Mouse (Mus musculus) embryonic stem cell, embryonic (primary cell): ENCODE data around the gene Pth2r.

Experiments
- CTCF ChIA-PET, 4 experiments: fragments of 300-600 bp in 2 of 4; fragments of 350-600 bp in 2 of 4; sonication (Branson Sonifier 250); formaldehyde crosslinking; loops; one replicate each; lab custom pipeline; 2022; ENCODE audit warnings: inconsistent platforms in 2 of 4; lab: Charles Lee
- POLR2A ChIA-PET, 4 experiments: fragments of 300-600 bp in 2 of 4; fragments of 350-600 bp in 2 of 4; sonication (Branson Sonifier 250); formaldehyde crosslinking; loops; one replicate each; lab custom pipeline; 2022; ENCODE audit warnings: antibody characterized with exemption in 4 of 4, inconsistent platforms in 1 of 4; lab: Charles Lee

Pth2r gene

GRCm38 (mm10) chr1:65281756-65282155 lies at the start of gene Pth2r:
TSS of gene Pth2r (plus strand) at chr1:65282056.
- ChIA-PET POLR2A (interaction anchor here in 3 of 4 experiments (0.6 to 1.6 kb wide), 4 partner anchors 10 to 1963 kb away, joined by 3 to 4 read pairs (median 3); no protein-coding TSS in a partner anchor), CTCF (no interaction called here)

- ChIA-PET CTCF (no interaction called here), POLR2A (no interaction called here)
These were observed 44.1 kb upstream of the Pth2r start for GRCm38 (mm10) chr1:65237712-65238111.

- ChIA-PET POLR2A (interaction anchor here in 2 of 4 experiments (1.1 to 1.2 kb wide), 2 partner anchors 12 to 39 kb away, joined by 3 read pairs; no protein-coding TSS in a partner anchor), CTCF (no interaction called here)
These were observed 36.2 kb upstream of the Pth2r start for GRCm38 (mm10) chr1:65245637-65246036.

GRCm38 (mm10) chr1:65280461-65280860 lies 1.4 kb upstream of the Pth2r start:
- ChIA-PET CTCF (no interaction called here), POLR2A (interaction anchor here in 2 of 4 experiments (1.1 to 1.6 kb wide), 3 partner anchors 9 to 102 kb away, joined by 3 to 4 read pairs (median 3); no protein-coding TSS in a partner anchor)

- CTCF ChIA-PET, result no interaction called here
These were observed 910 bp downstream of the Pth2r start for GRCm38 (mm10) chr1:65282766-65283165.

GRCm38 (mm10) chr1:65308476-65308875 lies 26.6 kb downstream of the Pth2r start:
- POLR2A ChIA-PET, result interaction anchor here in 1 of 4 experiments (1.0 kb wide), 1 partner anchor 11 kb away, joined by 3 read pairs; no protein-coding TSS in a partner anchor
- CTCF ChIA-PET, result interaction anchor here in 1 of 4 experiments (0.6 kb wide), 1 partner anchor 896 kb away, joined by 5 read pairs; no protein-coding TSS in a partner anchor

More at GRCm38 (mm10) chr1:65282766-65283165, 910 bp downstream of the Pth2r start:
- POLR2A ChIA-PET, result interaction anchor here in 1 of 4 experiments (1.1 kb wide), 1 partner anchor 11 kb away, joined by 3 read pairs; no protein-coding TSS in a partner anchor

GRCm38 (mm10) chr1:65311214-65311933 lies 29.5 kb downstream of the Pth2r start:
- ChIA-PET POLR2A (interaction anchor here in 2 of 4 experiments (0.6 to 1.0 kb wide), 2 partner anchors 621 to 639 kb away, joined by 3 read pairs; partner anchors contain the start of gene Ccnyl1 (in 1 of the 2)), CTCF (interaction anchor here (0.6 to 1.5 kb wide), 5 partner anchors 9 to 1630 kb away, joined by 3 to 5 read pairs (median 3); no protein-coding TSS in a partner anchor)

- ChIA-PET POLR2A (no interaction called here), CTCF (interaction anchor here in 2 of 4 experiments (0.6 to 0.8 kb wide), 2 partner anchors 135 to 1629 kb away, joined by 3 to 9 read pairs; no protein-coding TSS in a partner anchor)
These were observed 30.3 kb downstream of the Pth2r start for GRCm38 (mm10) chr1:65312118-65312517.

GRCm38 (mm10) chr1:65312896-65313295 lies 31.0 kb downstream of the Pth2r start:
- ChIA-PET POLR2A (no interaction called here), CTCF (interaction anchor here in 1 of 4 experiments (0.6 kb wide), 1 partner anchor 136 kb away, joined by 9 read pairs; no protein-coding TSS in a partner anchor)

GRCm38 (mm10) chr1:65314054-65315021 lies 32.5 kb downstream of the Pth2r start:
- CTCF ChIA-PET, result interaction anchor here in 1 of 4 experiments (0.6 kb wide), 1 partner anchor 23 kb away, joined by 3 read pairs; no protein-coding TSS in a partner anchor
- POLR2A ChIA-PET, result interaction anchor here in 1 of 4 experiments (0.5 to 0.6 kb wide), 2 partner anchors 8 to 21 kb away, joined by 3 to 5 read pairs; no protein-coding TSS in a partner anchor

GRCm38 (mm10) chr1:65315022-65315407 lies 33.2 kb downstream of the Pth2r start:
- POLR2A ChIA-PET, result interaction anchor here in 1 of 4 experiments (0.5 kb wide), 1 partner anchor 9 kb away, joined by 5 read pairs; no protein-coding TSS in a partner anchor
- CTCF ChIA-PET, result interaction anchor here in 1 of 4 experiments (0.6 kb wide), 1 partner anchor 24 kb away, joined by 3 read pairs; no protein-coding TSS in a partner anchor

- POLR2A ChIA-PET, result no interaction called here
- CTCF ChIA-PET, result no interaction called here
These were observed 52.2 kb downstream of the Pth2r start for GRCm38 (mm10) chr1:65334026-65334425.

- POLR2A ChIA-PET, result no interaction called here
- CTCF ChIA-PET, result no interaction called here
These were observed 55.9 kb downstream of the Pth2r start for GRCm38 (mm10) chr1:65337768-65338167.

GRCm38 (mm10) chr1:65340240-65340639 lies 58.4 kb downstream of the Pth2r start:
- ChIA-PET CTCF (no interaction called here), POLR2A (no interaction called here)

GRCm38 (mm10) chr1:65352979-65353378 lies 71.1 kb downstream of the Pth2r start:
- ChIA-PET POLR2A (no interaction called here), CTCF (interaction anchor here in 1 of 4 experiments (0.7 kb wide), 2 partner anchors 23 to 125 kb away, joined by 3 to 7 read pairs; no protein-coding TSS in a partner anchor)

GRCm38 (mm10) chr1:65354153-65354552 lies 72.3 kb downstream of the Pth2r start:
- CTCF ChIA-PET, result no interaction called here
- POLR2A ChIA-PET, result no interaction called here

GRCm38 (mm10) chr1:65388328-65388727 lies 106.5 kb downstream of the Pth2r start:
- POLR2A ChIA-PET, result no interaction called here
- CTCF ChIA-PET, result interaction anchor here in 2 of 4 experiments (0.7 to 1.0 kb wide), 2 partner anchors 77 to 870 kb away, joined by 4 to 9 read pairs; no protein-coding TSS in a partner anchor

- CTCF ChIA-PET, result interaction anchor here in 2 of 4 experiments (0.6 to 0.8 kb wide), 3 partner anchors 22 to 31 kb away, joined by 3 to 6 read pairs (median 3); no protein-coding TSS in a partner anchor
- POLR2A ChIA-PET, result no interaction called here
These were observed 107.8 kb downstream of the Pth2r start for GRCm38 (mm10) chr1:65389621-65390020.
